Mouse (Mus musculus) embryonic fibroblast, embryonic 13.5 days (primary cell): ENCODE results near the gene A830018L16Rik. TPM values are rescaled to one million over a fixed set of nuclear protein-coding genes. Genes with fewer than 3 reads are reported as not detected.

ENCODE experiments used
- H3K27ac ChIP-seq: 2 replicates; pipeline ENCODE4 v1.5.1; 2012; ENCODE audit warnings: low read length, control low read depth, inconsistent platforms; ENCODE audit not compliant: insufficient read depth
- H3K4me1 ChIP-seq: 2 replicates; pipeline ENCODE4 v1.6.1; 2011; ENCODE audit warnings: low read length; ENCODE audit not compliant: control insufficient read depth, insufficient read depth
- H3K4me3 ChIP-seq: 2 replicates; pipeline ENCODE4 v1.5.1; 2011; ENCODE audit warnings: mild to moderate bottlenecking, control low read depth, low read length; ENCODE audit not compliant: insufficient read depth
- CTCF ChIP-seq: IDR thresholded peaks from 2 replicates; pipeline ENCODE4 v1.5.1; 2011; ENCODE audit warnings: mild to moderate bottlenecking, control low read depth, low read length, moderate library complexity, borderline replicate concordance; ENCODE audit not compliant: insufficient read depth
- POLR2A ChIP-seq: IDR thresholded peaks from 2 replicates; pipeline ENCODE4 v1.6.1; 2011; ENCODE audit warnings: low read depth, mild to moderate bottlenecking, control low read depth, low read length, moderate library complexity
- polyA plus RNA-seq: library from polyadenylated mRNA; stranded (reverse); fragments of >200 nt; gene quantifications from 2 replicates; pipeline ENCODE4 v1.2.4, GENCODE M21; 2011; ENCODE audit warnings: low read depth; ENCODE audit not compliant: missing spikeins, insufficient read length

The A830018L16Rik gene
- polyA plus RNA-seq, 1 experiment: 0.44 TPM

GRCm38 (mm10) chr1:11792820-11793219 lies 378.9 kb downstream of the A830018L16Rik start:
- TF ChIP-seq POLR2A (no peak), CTCF (no peak)
- H3K27ac ChIP-seq: no peak overlapping the region
- peaks cover 3% of the 10 kb centered on the region; the same call in 1 of the 2 replicates for H3K4me1 ChIP-seq
- no peak overlapping the region for H3K4me3 ChIP-seq

- H3K4me3 ChIP-seq: no peak overlapping the region
- no peak overlapping the region for H3K27ac ChIP-seq
- TF ChIP-seq POLR2A (no peak), CTCF (no peak)
- H3K4me1 ChIP-seq: no peaks in the 10 kb centered on the region
These were observed 381.8 kb downstream of the A830018L16Rik start for GRCm38 (mm10) chr1:11795666-11796065.

DNA sequence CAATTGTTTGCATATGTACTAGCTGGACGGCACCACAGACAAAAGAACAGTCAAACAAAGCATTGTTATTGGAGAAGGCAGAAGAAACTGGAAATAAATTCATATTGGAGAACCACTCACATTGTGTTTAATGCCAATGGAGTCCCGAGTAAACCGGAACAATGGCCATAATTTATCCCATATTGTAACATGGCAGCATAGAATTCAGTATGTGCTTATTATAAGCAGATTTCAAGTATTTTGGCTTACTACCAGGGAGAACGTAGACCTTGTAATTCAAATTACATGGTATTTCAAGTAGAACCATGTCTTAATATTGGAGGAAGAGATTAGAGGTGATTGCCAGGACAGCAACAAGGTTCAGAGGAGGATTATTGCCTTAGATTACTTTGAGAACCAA lies 458.9 kb downstream of the A830018L16Rik start:
- no peak overlapping the region for H3K4me3 ChIP-seq
- no peak overlapping the region for H3K27ac ChIP-seq
- no peak for TF ChIP-seq POLR2A
- TF ChIP-seq CTCF: no peak
- H3K4me1 ChIP-seq: no peaks in the 10 kb centered on the region

- TF ChIP-seq POLR2A: no peak
- no peak for TF ChIP-seq CTCF
- Histone ChIP-seq H3K27ac (no peak overlapping the region), H3K4me3 (no peak overlapping the region), H3K4me1 (no peaks in the 10 kb centered on the region)
These were observed 459.7 kb downstream of the A830018L16Rik start for GRCm38 (mm10) chr1:11873573-11873972.

GRCm38 (mm10) chr1:11881706-11882105 lies 467.8 kb downstream of the A830018L16Rik start:
- Histone ChIP-seq H3K27ac (no peak overlapping the region), H3K4me3 (no peak overlapping the region), H3K4me1 (no peaks in the 10 kb centered on the region)
- TF ChIP-seq CTCF (no peak), POLR2A (no peak)

- H3K4me3 ChIP-seq: no peak overlapping the region
- H3K27ac ChIP-seq: no peak overlapping the region; the same call in 1 of the 2 replicates
- H3K4me1 ChIP-seq: peaks cover 4% of the 10 kb centered on the region; the same call in 1 of the 2 replicates
- TF ChIP-seq POLR2A (no peak), CTCF (no peak)
These were observed 481.8 kb downstream of the A830018L16Rik start for GRCm38 (mm10) chr1:11895715-11896114.

GRCm38 (mm10) chr1:11915873-11916272 lies 502.0 kb downstream of the A830018L16Rik start:
- no peak for TF ChIP-seq CTCF
- Histone ChIP-seq H3K4me3 (no peak overlapping the region), H3K27ac (no peak overlapping the region), H3K4me1 (no peaks in the 10 kb centered on the region)

GRCm38 (mm10) chr1:11936984-11937383 lies 523.1 kb downstream of the A830018L16Rik start:
- no peak for TF ChIP-seq POLR2A
- no peak for TF ChIP-seq CTCF
- Histone ChIP-seq H3K4me3 (no peak overlapping the region), H3K4me1 (no peaks in the 10 kb centered on the region), H3K27ac (no peak overlapping the region)

- Histone ChIP-seq H3K4me1 (no peaks in the 10 kb centered on the region), H3K4me3 (no peak overlapping the region), H3K27ac (no peak overlapping the region)
- no peak for TF ChIP-seq POLR2A
- no peak for TF ChIP-seq CTCF
These were observed 545.7 kb downstream of the A830018L16Rik start for GRCm38 (mm10) chr1:11959421-11960206.

GRCm38 (mm10) chr1:11982590-11983136 lies 568.8 kb downstream of the A830018L16Rik start:
- Histone ChIP-seq H3K4me1 (no peaks in the 10 kb centered on the region), H3K27ac (no peak overlapping the region), H3K4me3 (no peak overlapping the region)
- no peak for TF ChIP-seq CTCF
- no peak for TF ChIP-seq POLR2A
